ENCODE assay signal across 8 mouse cellular contexts in the genomic region with DNA sequence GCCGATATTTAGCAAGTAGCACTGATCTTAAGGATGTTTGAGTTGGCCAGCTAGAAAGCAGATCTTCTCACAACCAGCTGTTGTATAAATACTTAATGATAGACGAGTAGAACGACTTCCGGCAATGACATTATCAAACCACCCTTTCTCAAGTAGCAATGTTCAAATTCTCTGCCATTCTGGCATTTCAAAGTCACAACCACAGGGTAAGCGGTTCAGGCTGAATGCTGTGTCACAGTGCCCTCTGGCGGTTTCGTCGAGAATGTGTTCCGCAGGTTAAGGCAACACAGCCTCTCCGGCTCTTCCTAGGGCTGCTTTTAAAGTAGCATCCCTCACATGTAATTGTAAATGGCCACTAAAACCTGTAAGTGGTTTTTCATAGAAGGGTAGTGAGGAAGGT. TPM values are rescaled to one million over a fixed set of nuclear protein-coding genes. Genes with fewer than 3 reads are reported as not detected.
DNase-seq lines count a peak whose midpoint lies in the region; ATAC-seq lines count a peak whose summit lies in the region.

No protein-coding gene starts in this region.

- H3K4me3 ChIP-seq in forebrain, embryonic 13.5 days: no peak overlapping the region

- no peak overlapping the region for H3K4me2 ChIP-seq in forebrain, embryonic 13.5 days

- H3K27me3 ChIP-seq in forebrain, embryonic 13.5 days: no peaks in the 10 kb centered on the region

- no peaks in the 10 kb centered on the region for H3K4me1 ChIP-seq in forebrain, embryonic 13.5 days

- peak; percentile 90 for DNase-seq in MN1 (ENCODE audit: low spot score)
- DNase-seq in c-Kit-positive CD71-positive TER-119-negative erythroid progenitor cells, embryonic 14.5 days (ENCODE audit: low read depth): peak; percentile 66
- peak; percentile 81 to 88 for DNase-seq in layer of hippocampus, postnatal 14 days (ENCODE audit: low spot score in 2 of 2)
- DNase-seq in right cerebral cortex, adult 18-20 months: peak; percentile 80
- peak; percentile 64 for DNase-seq in urinary bladder, adult 2 months (ENCODE audit: low spot score)

- H3K9ac ChIP-seq in forebrain, embryonic 13.5 days: no peak overlapping the region

- peak; percentile 86 for ATAC-seq in forebrain, embryonic 13.5 days
- ATAC-seq in hematopoietic stem cell, adult 5-6 weeks (replicated peaks in 1 of 2; ENCODE audit: insufficient read depth in 1 of 2, low FRiP score in 2 of 2, low TSS enrichment in 1 of 2, low read depth in 1 of 2, poor library complexity in 2 of 2, severe bottlenecking in 2 of 2): peak; percentile 76 to 91
- ATAC-seq in megakaryocyte, adult 5-6 weeks (ENCODE audit: poor library complexity, severe bottlenecking): peak; percentile 99

- WGBS in forebrain, embryonic 13.5 days: 13% methylated on average over 10 of the region's 10 CpGs

- H3K9me3 ChIP-seq in forebrain, embryonic 13.5 days (replicated peaks): no peaks in the 10 kb centered on the region

- peaks cover 12% of the 10 kb centered on the region for H3K36me3 ChIP-seq in forebrain, embryonic 13.5 days (ENCODE audit: poor library complexity, severe bottlenecking)

- H3K27ac ChIP-seq in forebrain, embryonic 13.5 days: no peak overlapping the region

RNA-seq across cellular contexts. Expression of a gene that starts 25.8 kb away (rescaled TPM):
- polyA plus RNA-seq in forebrain, embryonic 13.5 days (2015; fragmentation: Nextera tagmentation; extraction: Ambion mirVana): 303 and 331 TPM in 2 replicates
- 135 and 186 TPM in 2 replicates for total RNA-seq in hematopoietic stem cell, adult 5-6 weeks (2017)
- 10 to 100 TPM; 69.6 to 90.2 TPM for total RNA-seq in layer of hippocampus, postnatal 14 days (2021)
- total RNA-seq in megakaryocyte, adult 5-6 weeks (2015): 153 and 157 TPM in 2 replicates
- total RNA-seq in megakaryocyte, adult 5-6 weeks (2017): 126 and 127 TPM in 2 replicates
- polyA plus RNA-seq in urinary bladder, adult 2 months (2012; rRNA removed): 178 and 179 TPM in 2 replicates

RNA-seq across cellular contexts. Expression of a gene that starts 39.0 kb away (rescaled TPM):
- polyA plus RNA-seq in forebrain, embryonic 13.5 days (2015; fragmentation: Nextera tagmentation; extraction: Ambion mirVana): 482 and 484 TPM in 2 replicates
- total RNA-seq in hematopoietic stem cell, adult 5-6 weeks (2017): 145 and 162 TPM in 2 replicates
- 100 to 1,000 TPM; 203 to 205 TPM for total RNA-seq in layer of hippocampus, postnatal 14 days (2021)
- 344 and 363 TPM in 2 replicates for total RNA-seq in megakaryocyte, adult 5-6 weeks (2015)
- 135 and 144 TPM in 2 replicates for total RNA-seq in megakaryocyte, adult 5-6 weeks (2017)
- polyA plus RNA-seq in urinary bladder, adult 2 months (2012; rRNA removed): 152 and 171 TPM in 2 replicates

RNA-seq across cellular contexts. Expression of a gene that starts 58.9 kb away (rescaled TPM):
- 91.6 and 97.8 TPM in 2 replicates for polyA plus RNA-seq in forebrain, embryonic 13.5 days (2015; fragmentation: Nextera tagmentation; extraction: Ambion mirVana)
- total RNA-seq in hematopoietic stem cell, adult 5-6 weeks (2017): 1.5 and 3.8 TPM in 2 replicates
- 10 to 100 TPM; 58.1 to 58.9 TPM for total RNA-seq in layer of hippocampus, postnatal 14 days (2021)
- total RNA-seq in megakaryocyte, adult 5-6 weeks (2015): 0.74 and 0.84 TPM in 2 replicates
- total RNA-seq in megakaryocyte, adult 5-6 weeks (2017): 0.77 and 0.84 TPM in 2 replicates
- polyA plus RNA-seq in urinary bladder, adult 2 months (2012; rRNA removed): 13.5 and 15.6 TPM in 2 replicates

Comparison
In these comparisons a context has a peak if more than half of its experiments do, and no peak if none do; other contexts are left out.
1. RNA of a gene that starts 58.9 kb away (total RNA-seq): 58.1 to 58.9 TPM in layer of hippocampus, postnatal 14 days; 1.5 to 3.8 TPM in hematopoietic stem cell, adult 5-6 weeks and 0.74 to 0.84 TPM in megakaryocyte, adult 5-6 weeks; every median in the first group is over 10 times any median in the second.
2. Peak in every context shown above with its lines, with median percentiles within 50 percentile points of each other: DNase-seq and ATAC-seq.